Mouse (Mus musculus): ENCODE results near the gene Nt5c. TPM values are rescaled to one million over a fixed set of nuclear protein-coding genes. Genes with fewer than 3 reads are reported as not detected.
"Not testable (repeated sequence)": the region's sequence is repeated elsewhere in the genome, so short reads cannot be mapped to it uniquely, and the experiment has no call there.

The Nt5c gene
- polyA plus RNA-seq, 1 experiment from 2014 or later, result 67.4 TPM

DNA sequence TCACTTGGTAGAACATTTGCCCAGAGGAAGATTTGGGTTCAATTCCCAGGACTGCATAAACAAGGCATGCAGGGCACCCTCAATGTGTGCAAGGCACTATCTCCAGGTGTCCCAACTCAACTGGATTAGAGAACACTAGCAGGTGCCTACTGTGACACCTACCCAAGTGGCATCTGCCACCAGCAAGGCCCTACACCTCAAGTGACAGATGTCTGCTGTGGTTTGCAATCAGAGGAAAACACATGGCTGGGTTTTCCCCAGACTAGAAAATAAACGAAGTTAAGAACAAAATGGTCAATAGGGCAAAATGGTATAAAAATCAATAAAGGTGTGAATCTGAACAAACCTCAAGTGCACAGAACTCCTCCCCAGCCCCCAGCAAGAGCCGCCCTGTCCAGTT is 16.4 kb upstream of the Nt5c start:
- H3K4me2 ChIP-seq (ENCODE audit: low read depth, low read length), result no peak overlapping the region
- H3K36me3 ChIP-seq (replicated peaks; ENCODE audit: control insufficient read depth, insufficient read depth, low read depth, low read length), result no peaks in the 10 kb centered on the region; the same call in none of the 2 replicates
- no peak overlapping the region for H3K9ac ChIP-seq (replicated peaks; ENCODE audit: low read length)
- peaks cover 10% of the 10 kb centered on the region; the same call in 1 of the 2 replicates for H3K4me1 ChIP-seq (ENCODE audit: control insufficient read depth, insufficient read depth, low read length)
- ATAC-seq (replicated peaks; ENCODE audit: insufficient number of reproducible peaks, low FRiP score, low TSS enrichment, low read depth) (no peak), DNase-seq (ENCODE audit: low spot score) (no peak)
- no peak overlapping the region for H3K27ac ChIP-seq (replicated peaks; ENCODE audit: low read depth, low read length)
- 84% methylated on average over 2 of the region's 2 CpGs for WGBS
- H3K4me3 ChIP-seq (ENCODE audit: low read depth, low read length), result no peak overlapping the region
- H3K27me3 ChIP-seq (ENCODE audit: control insufficient read depth, insufficient read depth, low read length), result no peaks in the 10 kb centered on the region
- no peaks in the 10 kb centered on the region for H3K9me3 ChIP-seq (replicated peaks; ENCODE audit: control insufficient read depth, low read length)

DNA sequence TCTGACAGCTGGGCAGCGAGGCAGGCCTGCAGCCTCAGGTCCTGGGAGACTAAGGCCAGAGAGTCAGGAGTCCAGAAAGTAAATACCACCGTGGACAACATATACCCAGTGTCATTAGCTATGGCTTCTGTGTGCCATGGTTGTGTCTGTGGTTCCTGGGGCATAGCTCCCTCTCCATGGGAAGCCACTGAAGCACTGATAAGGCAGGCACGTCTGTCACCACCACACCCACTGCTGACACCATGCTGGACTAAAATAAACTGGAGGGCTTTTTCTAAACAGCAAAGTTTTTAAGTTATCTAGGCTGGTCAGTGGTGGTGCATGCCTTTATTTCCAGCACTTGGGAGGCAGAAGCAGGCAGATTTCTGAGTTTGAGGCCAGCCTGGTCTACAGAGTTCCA is 14.9 kb upstream of the Nt5c start:
- Histone ChIP-seq H3K27me3 (ENCODE audit: control insufficient read depth, insufficient read depth, low read length) (no peaks in the 10 kb centered on the region), H3K9me3 (replicated peaks; ENCODE audit: control insufficient read depth, low read length) (no peaks in the 10 kb centered on the region), H3K27ac (replicated peaks; ENCODE audit: low read depth, low read length) (no peak overlapping the region), H3K4me1 (ENCODE audit: control insufficient read depth, insufficient read depth, low read length) (peaks cover 8% of the 10 kb centered on the region; the same call in 1 of the 2 replicates), H3K9ac (replicated peaks; ENCODE audit: low read length) (no peak overlapping the region), H3K4me3 (ENCODE audit: low read depth, low read length) (no peak overlapping the region), H3K36me3 (replicated peaks; ENCODE audit: control insufficient read depth, insufficient read depth, low read depth, low read length) (peaks cover 5% of the 10 kb centered on the region), H3K4me2 (ENCODE audit: low read depth, low read length) (no peak overlapping the region)
- ATAC-seq (replicated peaks; ENCODE audit: insufficient number of reproducible peaks, low FRiP score, low TSS enrichment, low read depth) (no peak), DNase-seq (ENCODE audit: low spot score) (no peak)
- 70% methylated on average over 3 of the region's 3 CpGs for WGBS

DNA sequence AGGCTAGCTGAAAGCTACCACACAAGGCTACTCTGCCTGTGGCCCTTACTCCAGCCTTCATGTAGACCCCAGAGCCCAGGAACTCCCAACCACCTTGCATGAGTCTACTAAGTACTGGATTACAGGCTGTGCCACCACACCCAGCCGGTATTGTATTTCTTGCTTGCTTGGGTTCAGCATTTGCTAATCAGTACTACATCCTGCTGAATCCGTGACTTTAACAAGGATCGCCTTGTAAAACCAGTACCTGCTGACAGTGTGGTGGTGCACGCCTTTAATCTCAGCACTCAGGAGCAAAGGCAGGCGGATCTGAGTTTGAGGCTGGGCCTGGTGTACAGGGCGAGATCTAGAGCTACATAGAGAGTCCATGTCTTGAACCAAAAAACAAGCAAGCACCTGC is 11.0 kb upstream of the Nt5c start:
- Histone ChIP-seq H3K9me3 (replicated peaks; ENCODE audit: control insufficient read depth, low read length) (no peaks in the 10 kb centered on the region), H3K4me1 (ENCODE audit: control insufficient read depth, insufficient read depth, low read length) (no peaks in the 10 kb centered on the region), H3K4me2 (ENCODE audit: low read depth, low read length) (no peak overlapping the region), H3K9ac (replicated peaks; ENCODE audit: low read length) (no peak overlapping the region), H3K27ac (replicated peaks; ENCODE audit: low read depth, low read length) (no peak overlapping the region), H3K27me3 (ENCODE audit: control insufficient read depth, insufficient read depth, low read length) (no peaks in the 10 kb centered on the region), H3K4me3 (ENCODE audit: low read depth, low read length) (no peak overlapping the region), H3K36me3 (replicated peaks; ENCODE audit: control insufficient read depth, insufficient read depth, low read depth, low read length) (peaks cover 13% of the 10 kb centered on the region)
- no peak for DNase-seq (ENCODE audit: low spot score)
- 94% methylated on average over 6 of the region's 6 CpGs for WGBS
- ATAC-seq (replicated peaks; ENCODE audit: insufficient number of reproducible peaks, low FRiP score, low TSS enrichment, low read depth), result no peak

- not testable (repeated sequence) for H3K4me1 ChIP-seq (ENCODE audit: control insufficient read depth, insufficient read depth, low read length); H3K4me3 ChIP-seq (ENCODE audit: low read depth, low read length); H3K4me2 ChIP-seq (ENCODE audit: low read depth, low read length); ATAC-seq (replicated peaks; ENCODE audit: insufficient number of reproducible peaks, low FRiP score, low TSS enrichment, low read depth); H3K27ac ChIP-seq (replicated peaks; ENCODE audit: low read depth, low read length); H3K27me3 ChIP-seq (ENCODE audit: control insufficient read depth, insufficient read depth, low read length); H3K9ac ChIP-seq (replicated peaks; ENCODE audit: low read length); H3K9me3 ChIP-seq (replicated peaks; ENCODE audit: control insufficient read depth, low read length); DNase-seq (ENCODE audit: low spot score)
- peaks cover 12% of the 10 kb centered on the region for H3K36me3 ChIP-seq (replicated peaks; ENCODE audit: control insufficient read depth, insufficient read depth, low read depth, low read length)
- WGBS, result 92% methylated on average over 9 of the region's 9 CpGs
Measured at GRCm38 (mm10) chr11:115496559-115496958, 4.9 kb upstream of the Nt5c start.

DNA sequence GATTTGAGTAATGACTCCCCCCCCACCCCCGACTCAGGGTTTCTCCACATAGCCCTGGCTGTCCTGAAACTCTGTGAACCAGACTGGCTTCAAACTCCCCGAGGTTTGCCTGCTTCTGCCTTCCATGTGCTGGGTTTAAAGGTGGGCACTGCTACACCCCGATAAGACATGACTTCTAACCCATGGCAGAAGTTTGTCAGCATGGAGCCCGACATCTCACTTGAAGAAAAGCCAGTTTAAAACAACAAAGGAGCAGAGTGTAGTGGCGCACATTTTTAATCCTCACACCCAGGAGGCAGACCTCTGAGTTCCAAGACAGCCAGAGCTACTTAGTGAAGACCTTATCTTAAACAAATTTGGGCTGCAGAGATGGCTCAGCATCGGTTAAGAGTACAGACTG is 725 bp upstream of the Nt5c start:
- ATAC-seq (replicated peaks; ENCODE audit: insufficient number of reproducible peaks, low FRiP score, low TSS enrichment, low read depth), result no peak
- Histone ChIP-seq H3K4me1 (ENCODE audit: control insufficient read depth, insufficient read depth, low read length) (0 out of 2 replicates have a peak, but pooled peaks cover 2% of the 10 kb centered on the region), H3K4me2 (ENCODE audit: low read depth, low read length) (peak overlapping the region; percentile 74), H3K27ac (replicated peaks; ENCODE audit: low read depth, low read length) (no peak overlapping the region), H3K9me3 (replicated peaks; ENCODE audit: control insufficient read depth, low read length) (no peaks in the 10 kb centered on the region), H3K36me3 (replicated peaks; ENCODE audit: control insufficient read depth, insufficient read depth, low read depth, low read length) (peaks cover 3% of the 10 kb centered on the region), H3K27me3 (ENCODE audit: control insufficient read depth, insufficient read depth, low read length) (no peaks in the 10 kb centered on the region), H3K9ac (replicated peaks; ENCODE audit: low read length) (no peak overlapping the region), H3K4me3 (ENCODE audit: low read depth, low read length) (no peak overlapping the region)
- DNase-seq (ENCODE audit: low spot score), result no peak
- WGBS, result 48% methylated on average over 6 of the region's 6 CpGs

- H3K4me3 ChIP-seq (ENCODE audit: low read depth, low read length), result peak overlapping the region; percentile 63
- no peaks in the 10 kb centered on the region for H3K27me3 ChIP-seq (ENCODE audit: control insufficient read depth, insufficient read depth, low read length)
- peak overlapping the region; percentile 62; the same call in 1 of the 2 replicates for H3K27ac ChIP-seq (replicated peaks; ENCODE audit: low read depth, low read length)
- no peaks in the 10 kb centered on the region for H3K9me3 ChIP-seq (replicated peaks; ENCODE audit: control insufficient read depth, low read length)
- H3K4me1 ChIP-seq (ENCODE audit: control insufficient read depth, insufficient read depth, low read length), result 0 out of 2 replicates have a peak, but pooled peaks cover 2% of the 10 kb centered on the region
- 29% methylated on average over 25 of the region's 25 CpGs for WGBS
- DNase-seq (ENCODE audit: low spot score) (no peak), ATAC-seq (replicated peaks; ENCODE audit: insufficient number of reproducible peaks, low FRiP score, low TSS enrichment, low read depth) (peak; percentile 59)
- peak overlapping the region; percentile 74 for H3K4me2 ChIP-seq (ENCODE audit: low read depth, low read length)
- no peaks in the 10 kb centered on the region for H3K36me3 ChIP-seq (replicated peaks; ENCODE audit: control insufficient read depth, insufficient read depth, low read depth, low read length)
- peak overlapping the region; percentile 79 for H3K9ac ChIP-seq (replicated peaks; ENCODE audit: low read length)
Measured at GRCm38 (mm10) chr11:115490441-115491355, 964 bp downstream of the Nt5c start.

GRCm38 (mm10) chr11:115488551-115489104 is 3.0 kb downstream of the Nt5c start:
- DNase-seq (ENCODE audit: low spot score) (no peak), ATAC-seq (replicated peaks; ENCODE audit: insufficient number of reproducible peaks, low FRiP score, low TSS enrichment, low read depth) (no peak)
- Histone ChIP-seq H3K36me3 (replicated peaks; ENCODE audit: control insufficient read depth, insufficient read depth, low read depth, low read length) (no peaks in the 10 kb centered on the region), H3K9me3 (replicated peaks; ENCODE audit: control insufficient read depth, low read length) (no peaks in the 10 kb centered on the region), H3K27ac (replicated peaks; ENCODE audit: low read depth, low read length) (no peak overlapping the region), H3K27me3 (ENCODE audit: control insufficient read depth, insufficient read depth, low read length) (no peaks in the 10 kb centered on the region), H3K4me3 (ENCODE audit: low read depth, low read length) (no peak overlapping the region), H3K4me1 (ENCODE audit: control insufficient read depth, insufficient read depth, low read length) (0 out of 2 replicates have a peak, but pooled peaks cover 2% of the 10 kb centered on the region), H3K9ac (replicated peaks; ENCODE audit: low read length) (no peak overlapping the region), H3K4me2 (ENCODE audit: low read depth, low read length) (no peak overlapping the region)
- 83% methylated on average over 19 of the region's 19 CpGs for WGBS

- H3K27me3 ChIP-seq (ENCODE audit: control insufficient read depth, insufficient read depth, low read length), result no peaks in the 10 kb centered on the region
- H3K9ac ChIP-seq (replicated peaks; ENCODE audit: low read length), result no peak overlapping the region
- peak; percentile 81 for DNase-seq (ENCODE audit: low spot score)
- H3K27ac ChIP-seq (replicated peaks; ENCODE audit: low read depth, low read length), result 0 out of 2 replicates have a peak overlapping the region, but pooled peaks have one; percentile 35
- no peaks in the 10 kb centered on the region for H3K36me3 ChIP-seq (replicated peaks; ENCODE audit: control insufficient read depth, insufficient read depth, low read depth, low read length)
- H3K9me3 ChIP-seq (replicated peaks; ENCODE audit: control insufficient read depth, low read length), result no peaks in the 10 kb centered on the region
- H3K4me1 ChIP-seq (ENCODE audit: control insufficient read depth, insufficient read depth, low read length), result no peaks in the 10 kb centered on the region
- H3K4me3 ChIP-seq (ENCODE audit: low read depth, low read length), result no peak overlapping the region
- WGBS, result 43% methylated on average over 12 of the region's 12 CpGs
- ATAC-seq (replicated peaks; ENCODE audit: insufficient number of reproducible peaks, low FRiP score, low TSS enrichment, low read depth), result peak; percentile 63
- H3K4me2 ChIP-seq (ENCODE audit: low read depth, low read length), result no peak overlapping the region; the same call in 1 of the 2 replicates
Measured at GRCm38 (mm10) chr11:115485155-115485554, 6.5 kb downstream of the Nt5c start.

Measured in embryonic facial prominence, embryonic 11.5 days (tissue).